Mouse (Mus musculus): ENCODE results near the gene Tenm4. TPM values are rescaled to one million over a fixed set of nuclear protein-coding genes. Genes with fewer than 3 reads are reported as not detected.

Gene Tenm4
- total RNA-seq, 2 experiments from 2014 or later, result 15.6 to 22.3 TPM

- no peak for DNase-seq
These were observed 354.3 kb downstream of the Tenm4 start for GRCm38 (mm10) chr7:96525344-96525743.

GRCm38 (mm10) chr7:96530571-96531426, 359.8 kb downstream of the Tenm4 start:
- DNase-seq, result no peak

GRCm38 (mm10) chr7:96531954-96532737, 361.1 kb downstream of the Tenm4 start:
- DNase-seq, result no peak

- DNase-seq, result no peak
These were observed 361.9 kb downstream of the Tenm4 start for GRCm38 (mm10) chr7:96532804-96533400.

GRCm38 (mm10) chr7:96536313-96536880, 365.4 kb downstream of the Tenm4 start:
- DNase-seq, result no peak

GRCm38 (mm10) chr7:96539248-96540034, 368.4 kb downstream of the Tenm4 start:
- DNase-seq, result peak; percentile 17

GRCm38 (mm10) chr7:96540458-96541096, 369.5 kb downstream of the Tenm4 start:
- no peak for DNase-seq

GRCm38 (mm10) chr7:96545979-96546378, 374.9 kb downstream of the Tenm4 start:
- DNase-seq, result no peak

- no peak for DNase-seq
These were observed 380.8 kb downstream of the Tenm4 start for GRCm38 (mm10) chr7:96551809-96552208.

GRCm38 (mm10) chr7:96552292-96552860, 381.3 kb downstream of the Tenm4 start:
- no peak for DNase-seq

GRCm38 (mm10) chr7:96554277-96554690, 383.2 kb downstream of the Tenm4 start:
- peak; percentile 57 for DNase-seq

GRCm38 (mm10) chr7:96555294-96555693, 384.2 kb downstream of the Tenm4 start:
- no peak for DNase-seq

- DNase-seq, result no peak
These were observed 385.7 kb downstream of the Tenm4 start for GRCm38 (mm10) chr7:96556756-96557155.

GRCm38 (mm10) chr7:96562890-96563289, 391.8 kb downstream of the Tenm4 start:
- DNase-seq, result no peak

GRCm38 (mm10) chr7:96563329-96564065, 392.5 kb downstream of the Tenm4 start:
- no peak for DNase-seq

GRCm38 (mm10) chr7:96565806-96566205, 394.8 kb downstream of the Tenm4 start:
- DNase-seq, result peak; percentile 32

- DNase-seq, result no peak
These were observed 395.2 kb downstream of the Tenm4 start for GRCm38 (mm10) chr7:96566260-96566659.

GRCm38 (mm10) chr7:96568034-96568433, 397.0 kb downstream of the Tenm4 start:
- DNase-seq, result no peak

GRCm38 (mm10) chr7:96570965-96571364, 399.9 kb downstream of the Tenm4 start:
- no peak for DNase-seq

GRCm38 (mm10) chr7:96572995-96573394, 401.9 kb downstream of the Tenm4 start:
- DNase-seq, result no peak

Data from adrenal gland, postnatal 10 days (tissue).